Mouse (Mus musculus) lung, postnatal 0 days (tissue): ENCODE measurements around the gene Sorcs2.

Experiments used
- CTCF ChIP-seq: IDR thresholded peaks from 2 replicates; pipeline ENCODE4 v1.5.1; 2016; ENCODE audit warnings: antibody characterized with exemption, mild to moderate bottlenecking
- EP300 ChIP-seq: IDR thresholded peaks from 2 replicates; pipeline ENCODE4 v1.6.1; 2016; ENCODE audit warnings: antibody characterized with exemption, mild to moderate bottlenecking, control low read depth

- TF ChIP-seq CTCF (no peak), EP300 (no peak)
Observed at GRCm38 (mm10) chr5:36260862-36261261, 137.1 kb downstream of the Sorcs2 start.
